Mouse (Mus musculus) embryo, embryonic 10.5 days (tissue): Measurements from ENCODE around the gene Mlst8.
A peak's percentile ranks its signal among the peaks of the same experiment; 100 is the strongest.

Experiments used
- DNase-seq: peaks from one replicate; pipeline ENCODE4 v3.0.0-alpha.2; 2015; ENCODE audit warnings: low spot score

Gene Mlst8

DNA sequence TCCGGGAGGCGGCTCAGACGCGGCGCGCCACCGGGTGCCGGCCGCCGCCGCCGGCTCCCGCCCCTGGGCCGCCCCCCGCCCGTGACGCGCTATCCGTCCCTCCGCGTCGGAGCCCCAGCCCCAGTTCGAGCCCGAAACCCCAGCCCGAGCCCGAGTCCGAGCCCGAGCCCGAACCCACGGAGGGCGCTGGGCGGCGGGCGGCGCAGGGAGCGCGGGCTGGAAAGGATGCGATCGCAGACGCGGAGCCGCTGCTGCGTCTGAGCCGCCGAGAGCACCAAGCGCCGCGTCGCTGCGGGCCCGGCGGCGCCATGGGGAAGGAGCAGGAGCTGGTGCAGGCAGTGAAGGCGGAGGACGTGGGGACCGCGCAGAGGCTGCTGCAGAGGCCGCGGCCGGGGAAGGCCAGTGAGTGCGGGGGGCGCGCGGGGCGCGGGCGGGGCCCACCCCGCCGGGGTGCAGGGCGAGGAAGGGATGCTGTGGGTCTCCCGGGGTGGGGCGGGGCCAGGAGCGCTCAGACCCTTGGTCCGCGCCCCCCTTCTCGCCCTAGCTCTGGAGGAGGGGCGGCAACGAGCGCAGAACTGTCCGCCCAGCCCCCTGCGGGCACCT lies 9.9 kb upstream of the Mlst8 start:
- DNase-seq = peak; percentile 58

DNA sequence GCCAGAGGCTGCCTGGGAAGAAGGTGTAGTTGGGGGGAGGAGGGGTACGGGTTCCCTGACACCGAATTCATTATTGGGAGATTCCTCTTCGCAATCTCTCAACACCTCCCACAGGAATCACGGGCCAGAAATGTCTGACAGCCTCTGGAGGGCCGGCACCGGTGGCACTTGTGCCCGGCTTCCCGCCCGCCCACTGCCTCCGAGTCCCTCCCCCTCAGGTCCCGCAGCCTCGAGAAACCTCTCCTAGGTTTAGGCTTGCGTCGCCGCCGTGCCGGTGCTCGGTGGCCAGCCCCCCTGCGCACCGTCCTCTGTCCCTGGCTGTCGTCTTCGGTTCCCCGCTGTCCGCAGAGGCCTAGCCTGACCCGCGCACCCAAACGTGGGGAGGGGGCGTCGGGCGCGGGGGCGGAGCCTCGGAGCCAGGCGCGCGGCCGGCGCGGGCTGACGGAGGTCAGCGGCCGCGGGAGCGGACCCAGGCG lies 9.3 kb upstream of the Mlst8 start, which contains the start of gene Caskin1:
TSS of gene Caskin1 (plus strand) at position 416 of the 476 bp plus-strand sequence.
- peak; percentile 57 for DNase-seq

DNA sequence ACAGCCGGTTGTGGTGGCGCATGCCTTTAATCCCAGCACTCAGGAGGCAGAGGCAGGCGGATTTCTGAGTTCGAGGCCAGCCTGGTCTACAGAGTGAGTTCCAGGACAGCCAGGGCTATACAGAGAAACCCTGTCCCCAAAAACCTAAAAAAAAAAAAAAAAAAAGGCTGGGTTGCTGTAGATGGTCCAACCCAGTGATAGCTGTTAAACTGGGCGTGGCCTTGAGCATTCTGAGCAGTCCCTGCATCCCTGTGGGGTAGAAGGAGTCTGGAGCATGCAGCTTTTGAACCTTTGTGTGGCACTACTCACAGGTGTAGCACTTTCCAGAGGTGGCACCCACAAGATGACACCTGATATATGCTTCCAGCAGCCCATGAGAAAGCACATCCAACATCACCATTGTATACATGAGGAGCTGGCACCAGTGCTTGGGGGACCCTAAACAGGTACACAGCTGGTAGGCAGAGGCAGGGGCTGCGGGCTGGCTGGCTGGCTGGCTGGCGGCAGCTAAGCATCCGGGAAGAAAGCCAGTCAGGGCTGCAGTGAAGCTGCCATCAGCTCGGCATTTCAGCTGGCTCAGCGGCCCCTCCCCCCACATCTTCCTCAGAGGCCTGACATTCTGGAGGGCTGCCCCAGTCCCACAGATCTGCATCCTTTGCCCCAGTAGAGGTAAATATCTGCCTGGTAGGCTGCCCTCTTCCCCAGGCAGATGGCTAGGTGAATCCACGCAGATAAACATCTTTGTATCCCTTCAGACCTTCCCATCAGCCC lies 6.4 kb upstream of the Mlst8 start:
- DNase-seq = no peak

DNA sequence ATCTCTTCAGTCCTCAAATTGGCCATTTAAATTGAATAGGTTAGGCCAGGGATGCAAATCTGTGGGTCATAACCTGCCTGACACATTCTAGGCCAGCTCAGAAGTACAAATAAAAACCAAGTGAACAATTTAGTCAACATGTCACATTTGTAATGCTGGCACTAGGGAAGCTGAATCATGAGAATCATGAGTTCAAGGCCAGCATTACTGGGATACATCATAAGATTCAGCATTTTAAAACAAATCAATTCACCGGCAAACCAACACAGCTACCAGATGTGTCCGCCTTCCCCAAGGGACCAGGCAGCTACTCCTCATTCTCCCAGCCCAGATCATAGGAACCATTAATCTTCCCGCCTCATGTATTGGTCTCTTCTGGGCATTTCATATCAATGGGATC lies 4.6 kb upstream of the Mlst8 start:
- DNase-seq = no peak

DNA sequence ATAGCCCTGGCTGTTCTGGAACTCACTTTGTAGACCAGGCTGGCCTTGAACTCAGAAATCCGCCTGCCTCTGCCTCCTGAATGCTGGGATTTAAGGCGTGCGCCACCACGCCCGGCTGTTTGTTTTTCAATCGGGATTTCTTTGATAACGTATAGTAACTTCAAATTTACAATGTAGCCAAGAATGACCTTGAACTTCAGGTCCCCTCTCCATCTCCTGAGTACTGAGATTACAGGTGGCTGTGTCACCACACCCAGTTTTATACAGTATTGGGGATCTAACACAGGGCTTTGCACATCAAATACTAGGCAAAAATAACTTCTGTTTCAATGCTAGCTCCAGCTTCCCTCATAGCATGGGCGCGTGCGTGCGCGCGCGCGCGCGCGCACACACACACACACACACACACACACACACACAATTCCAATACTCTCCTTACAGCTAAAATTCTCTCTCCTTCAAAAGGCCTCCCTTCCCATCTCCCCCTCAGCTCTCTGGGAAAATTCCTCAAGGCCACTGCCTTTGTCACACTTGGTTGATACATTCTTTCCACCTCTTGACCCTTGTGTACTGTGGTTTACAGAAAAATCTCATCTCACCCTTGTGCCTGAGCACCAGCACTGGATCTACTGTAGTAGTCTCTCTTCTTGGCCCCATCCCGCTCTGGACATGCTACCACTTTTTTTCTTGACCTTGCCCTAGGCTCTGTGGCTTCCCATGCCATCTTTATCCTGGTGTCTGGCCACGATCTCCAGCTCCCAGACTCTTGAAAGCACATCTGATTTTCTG lies 2.3 kb upstream of the Mlst8 start:
- no peak for DNase-seq

DNA sequence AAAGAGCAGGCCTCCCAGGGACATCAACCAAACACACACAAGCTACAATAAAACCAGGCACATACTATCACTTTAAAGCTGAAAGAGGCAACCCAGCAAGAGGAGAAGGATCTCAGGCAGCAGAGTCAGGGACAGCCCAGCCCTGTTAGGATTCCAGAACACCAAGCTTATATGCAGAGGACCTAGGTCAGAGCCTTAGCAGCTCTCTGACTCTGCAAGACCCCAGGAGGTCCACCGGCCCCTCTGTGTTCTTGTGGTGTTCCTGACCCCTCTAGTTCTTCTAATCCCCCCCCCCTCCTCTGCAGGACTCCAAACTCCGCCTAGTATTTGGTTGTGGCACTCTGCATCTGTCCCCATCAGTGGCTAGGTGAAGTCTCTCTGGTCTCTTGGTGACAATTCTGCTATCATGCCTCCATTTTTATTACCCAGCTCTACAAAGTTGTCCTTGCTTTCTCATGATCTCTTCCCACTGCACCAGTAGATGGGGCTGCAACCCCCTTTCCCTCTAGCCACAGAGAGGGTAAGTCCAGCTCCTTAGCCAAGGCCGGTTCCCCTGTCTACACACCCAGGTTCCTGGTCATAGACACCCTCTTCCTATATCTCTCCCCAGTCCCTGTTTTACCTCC lies 1.4 kb upstream of the Mlst8 start:
- DNase-seq = no peak

DNA sequence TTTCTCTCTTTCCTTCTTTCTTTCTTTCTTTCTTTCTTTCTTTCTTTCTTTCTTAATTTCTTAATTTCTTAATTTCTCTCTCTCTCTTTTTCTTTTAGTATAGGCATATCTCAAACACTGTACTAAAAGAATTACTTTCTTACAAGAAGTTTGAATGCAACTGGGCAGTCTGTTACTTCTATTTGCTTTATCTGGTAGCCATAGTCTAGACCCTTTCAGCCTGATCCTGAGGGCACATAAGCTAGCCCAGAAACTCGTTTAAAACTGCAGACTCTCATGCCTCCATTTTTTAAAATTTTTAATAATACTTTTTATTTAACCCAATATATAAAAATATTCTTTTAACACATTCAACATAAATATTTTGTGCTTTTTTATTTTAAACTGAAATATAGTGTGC lies 553 bp upstream of the Mlst8 start:
- DNase-seq = no peak

DNA sequence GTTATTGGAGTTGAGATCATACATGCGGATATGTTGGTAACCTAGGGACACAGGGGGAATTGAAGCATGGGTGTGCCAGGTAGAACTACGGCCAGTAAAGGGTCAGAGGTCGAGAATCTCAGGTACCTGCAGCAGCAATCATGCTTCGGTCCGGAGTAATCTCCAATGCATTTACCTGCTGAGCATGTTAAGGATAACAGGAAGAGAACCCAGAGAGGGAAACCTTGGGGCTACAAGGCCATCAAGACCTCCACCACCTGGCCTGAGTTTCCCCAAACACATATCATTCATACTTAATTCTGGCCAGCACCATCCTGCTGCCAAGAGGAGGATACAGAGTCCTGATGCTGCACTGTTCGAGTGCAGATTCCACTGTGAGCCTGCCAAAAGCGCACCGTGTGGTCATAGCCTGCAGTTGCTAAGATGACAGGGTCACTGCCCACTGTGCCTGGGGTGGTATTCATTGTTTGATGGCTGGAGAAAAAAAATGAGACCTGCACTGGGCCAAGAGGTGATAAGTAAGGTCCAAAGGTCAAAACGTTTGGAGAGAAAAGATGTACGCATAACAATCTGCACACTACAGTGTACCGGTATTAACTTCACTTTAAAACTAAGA lies 785 bp downstream of the Mlst8 start:
- no peak for DNase-seq

DNA sequence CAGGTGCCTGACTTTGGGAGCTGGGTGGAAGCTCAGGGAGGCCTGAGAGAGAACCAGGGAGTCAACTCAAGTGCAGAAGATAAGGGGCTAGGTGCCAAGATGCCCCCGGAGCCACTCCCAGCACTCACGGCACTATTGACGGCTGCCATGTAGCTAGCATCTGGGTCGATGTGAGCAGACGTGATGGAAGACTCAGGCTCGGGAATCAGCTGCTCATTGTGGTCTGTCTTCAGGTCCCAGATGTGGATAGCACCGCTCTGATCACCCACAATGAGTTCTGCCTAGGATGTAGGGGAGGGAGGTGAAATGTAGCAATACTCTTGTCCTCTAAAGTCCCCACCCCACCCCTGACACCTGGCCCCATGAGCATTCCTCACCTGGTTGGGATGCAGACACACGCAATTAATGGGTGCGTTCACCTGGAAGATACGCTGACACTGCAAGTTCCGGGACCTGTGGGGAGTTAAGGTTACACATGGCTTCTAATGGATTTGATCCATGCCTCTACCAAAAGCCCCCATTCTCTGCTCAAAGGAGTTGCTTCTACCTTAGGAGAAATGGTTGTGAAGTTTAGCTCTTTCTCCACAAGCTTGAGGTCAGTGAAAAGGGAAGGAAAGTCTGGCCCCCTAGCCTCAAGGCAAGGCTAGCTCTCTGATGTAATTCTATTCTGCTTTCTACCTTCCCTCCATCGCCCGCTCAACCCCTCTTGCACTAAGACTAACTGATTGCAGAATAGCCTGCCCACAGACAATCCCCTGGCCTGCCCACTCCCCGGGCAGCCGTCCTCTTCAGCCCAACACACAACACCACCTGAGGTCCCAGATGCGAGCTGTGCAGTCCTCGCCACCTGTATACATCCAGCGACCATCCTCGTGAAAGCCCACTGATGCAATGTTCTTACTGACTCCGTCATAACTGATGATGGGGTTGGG lies 1.6 kb downstream of the Mlst8 start:
- DNase-seq = no peak

DNA sequence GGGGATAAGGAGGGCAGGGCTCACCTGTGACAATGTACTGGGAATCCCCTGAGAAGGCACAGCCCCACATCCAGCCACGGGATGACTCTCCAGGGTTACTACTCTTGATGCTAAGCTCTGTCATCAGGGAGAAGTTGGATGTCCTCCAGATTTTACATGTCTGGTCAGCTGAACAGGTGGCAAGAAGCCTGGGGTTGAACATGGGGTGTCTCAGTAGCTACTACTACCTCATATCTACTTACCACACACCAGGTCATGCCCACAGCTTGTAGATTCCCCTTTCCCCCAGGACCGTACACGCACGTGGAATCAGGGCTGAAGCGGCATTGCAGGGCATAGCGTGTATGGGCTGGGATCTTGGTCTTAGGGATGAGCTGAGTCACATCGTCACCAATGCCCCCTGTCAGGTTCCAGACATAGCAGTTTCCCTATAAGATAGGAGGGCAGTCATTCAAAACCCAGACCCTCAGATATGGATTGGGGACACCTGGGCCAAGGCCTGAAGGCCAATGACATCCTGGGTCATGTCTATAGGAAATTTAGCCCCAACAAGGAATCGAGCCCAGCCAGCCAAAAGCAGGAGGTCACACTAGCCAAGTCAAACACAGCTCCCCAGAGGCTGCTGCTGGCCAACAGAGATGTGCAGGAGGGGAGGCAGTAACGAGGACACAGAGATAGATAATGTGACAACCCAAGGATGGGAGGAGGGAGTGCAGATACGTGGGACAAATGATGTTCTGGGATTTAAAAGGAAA lies 2.7 kb downstream of the Mlst8 start:
- DNase-seq = no peak

DNA sequence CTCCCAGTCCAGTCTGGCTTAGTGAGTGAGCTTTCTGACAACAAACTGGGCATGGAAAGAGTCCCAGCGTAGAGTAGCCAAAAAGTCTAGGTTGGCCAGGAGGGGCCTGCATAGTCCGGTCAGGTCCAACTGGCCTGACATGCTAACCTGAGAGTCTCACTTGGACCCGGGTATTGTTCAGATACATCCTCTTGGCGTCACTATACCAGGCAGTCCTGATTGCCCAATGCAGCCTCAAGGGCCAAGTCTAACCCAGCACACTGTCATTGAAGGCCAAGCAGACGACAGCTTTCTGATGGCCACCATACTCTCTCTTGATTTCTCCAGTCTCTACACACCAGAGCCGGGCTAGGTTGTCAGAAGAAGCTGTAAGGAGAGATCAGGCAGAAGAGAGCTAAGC lies 3.3 kb downstream of the Mlst8 start:
- no peak for DNase-seq

DNA sequence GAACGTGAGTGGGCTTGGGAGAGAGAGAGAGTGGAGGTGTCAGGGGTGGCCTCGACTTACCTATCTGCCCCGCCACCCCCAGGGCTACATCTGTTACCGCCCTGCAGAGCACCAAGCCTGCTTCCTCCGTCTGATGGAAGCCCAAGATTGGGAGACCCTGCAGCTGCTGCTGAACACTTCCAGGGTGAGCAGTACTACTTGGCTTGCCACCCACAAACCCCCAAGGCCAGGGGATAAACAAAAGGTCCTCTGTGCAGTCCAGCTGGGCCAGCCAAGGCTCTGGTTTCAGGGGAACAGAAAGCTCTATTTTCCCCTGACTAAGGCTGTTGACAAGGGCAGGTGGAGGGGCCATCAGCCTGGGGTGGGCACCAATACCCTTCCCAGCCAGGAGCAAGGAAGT lies 4.3 kb downstream of the Mlst8 start:
- no peak for DNase-seq

DNA sequence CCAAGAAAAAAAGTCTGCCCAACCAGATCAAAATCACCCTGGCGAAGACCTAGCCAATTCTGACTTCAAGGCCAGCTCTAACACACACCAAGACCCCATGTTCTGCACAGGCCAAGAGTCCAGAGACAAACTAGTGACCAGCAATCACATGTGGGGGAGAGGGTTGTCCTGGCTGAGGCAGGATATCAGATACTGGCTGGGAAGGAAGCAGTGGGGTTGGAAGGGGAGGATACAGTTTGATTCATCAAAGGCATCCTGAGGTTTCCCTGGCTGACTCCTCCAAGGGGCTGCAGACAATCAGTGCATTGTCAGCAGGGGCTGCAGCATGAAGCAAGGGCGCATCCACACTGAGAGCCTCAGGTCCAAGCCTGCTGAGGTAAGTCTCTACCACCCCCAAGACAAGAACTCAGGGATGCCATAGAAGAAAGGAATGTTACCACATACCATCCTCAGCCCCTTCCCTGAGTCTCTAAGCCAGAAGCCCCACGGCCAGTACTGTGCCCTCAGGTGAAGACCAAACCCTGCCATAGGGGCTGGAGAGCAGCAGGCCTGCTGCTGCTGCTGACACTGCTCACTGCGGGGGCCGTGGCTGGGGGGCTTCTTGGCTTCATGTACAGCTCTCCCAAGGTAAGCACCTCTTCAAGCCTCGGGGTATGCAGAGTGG lies 5.1 kb downstream of the Mlst8 start, which contains the start of gene Bricd5:
TSS of gene Bricd5 (plus strand) at position 273 of the 664 bp plus-strand sequence.
- DNase-seq = no peak

DNA sequence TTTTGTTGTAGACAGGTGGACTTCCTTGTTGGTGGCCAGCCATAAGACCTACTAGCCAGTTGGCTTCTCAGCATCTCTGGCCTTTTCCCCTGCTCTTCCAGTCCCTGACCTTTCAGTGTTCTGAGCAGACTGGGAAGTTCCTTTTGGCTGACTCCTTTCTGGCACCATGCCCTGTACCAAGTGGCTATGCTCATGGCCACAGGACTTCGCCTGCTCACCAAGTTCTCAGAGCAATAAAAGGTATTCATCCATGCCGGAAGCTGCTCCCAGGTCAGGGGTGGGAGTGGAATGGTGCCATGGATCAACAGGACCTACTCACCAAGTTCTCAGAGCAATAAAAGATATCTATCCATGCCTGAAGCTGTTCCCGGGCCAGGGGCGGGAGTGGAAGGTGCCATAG lies 6.4 kb downstream of the Mlst8 start:
- no peak for DNase-seq

DNA sequence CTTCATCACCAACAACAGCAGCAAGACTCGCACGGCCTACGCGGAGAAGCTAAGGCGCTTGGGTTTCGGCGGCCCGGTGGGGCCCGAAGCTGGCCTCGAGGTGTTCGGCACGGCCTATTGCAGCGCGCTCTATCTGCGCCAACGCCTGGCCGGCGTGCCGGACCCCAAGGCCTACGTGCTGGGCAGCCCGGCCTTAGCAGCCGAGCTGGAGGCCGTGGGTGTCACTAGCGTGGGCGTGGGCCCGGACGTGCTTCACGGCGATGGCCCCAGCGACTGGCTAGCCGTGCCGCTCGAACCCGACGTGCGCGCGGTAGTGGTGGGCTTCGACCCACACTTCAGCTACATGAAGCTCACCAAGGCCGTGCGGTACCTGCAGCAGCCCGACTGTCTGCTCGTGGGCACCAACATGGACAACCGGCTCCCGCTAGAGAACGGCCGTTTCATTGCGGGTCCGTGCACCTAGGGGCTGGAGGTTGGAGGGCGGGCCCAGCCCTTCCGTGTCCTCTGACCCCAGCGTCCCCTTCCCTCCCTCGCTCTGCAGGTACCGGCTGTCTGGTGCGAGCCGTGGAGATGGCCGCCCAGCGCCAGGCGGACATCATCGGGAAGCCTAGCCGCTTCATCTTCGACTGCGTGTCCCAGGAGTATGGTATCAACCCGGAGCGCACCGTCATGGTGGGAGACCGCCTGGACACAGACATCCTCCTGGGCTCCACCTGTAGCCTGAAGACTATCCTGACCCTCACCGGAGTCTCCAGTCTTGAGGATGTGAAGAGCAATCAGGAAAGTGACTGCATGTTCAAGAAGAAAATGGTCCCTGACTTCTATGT lies 8.0 kb downstream of the Mlst8 start:
- DNase-seq = peak; percentile 34

DNA sequence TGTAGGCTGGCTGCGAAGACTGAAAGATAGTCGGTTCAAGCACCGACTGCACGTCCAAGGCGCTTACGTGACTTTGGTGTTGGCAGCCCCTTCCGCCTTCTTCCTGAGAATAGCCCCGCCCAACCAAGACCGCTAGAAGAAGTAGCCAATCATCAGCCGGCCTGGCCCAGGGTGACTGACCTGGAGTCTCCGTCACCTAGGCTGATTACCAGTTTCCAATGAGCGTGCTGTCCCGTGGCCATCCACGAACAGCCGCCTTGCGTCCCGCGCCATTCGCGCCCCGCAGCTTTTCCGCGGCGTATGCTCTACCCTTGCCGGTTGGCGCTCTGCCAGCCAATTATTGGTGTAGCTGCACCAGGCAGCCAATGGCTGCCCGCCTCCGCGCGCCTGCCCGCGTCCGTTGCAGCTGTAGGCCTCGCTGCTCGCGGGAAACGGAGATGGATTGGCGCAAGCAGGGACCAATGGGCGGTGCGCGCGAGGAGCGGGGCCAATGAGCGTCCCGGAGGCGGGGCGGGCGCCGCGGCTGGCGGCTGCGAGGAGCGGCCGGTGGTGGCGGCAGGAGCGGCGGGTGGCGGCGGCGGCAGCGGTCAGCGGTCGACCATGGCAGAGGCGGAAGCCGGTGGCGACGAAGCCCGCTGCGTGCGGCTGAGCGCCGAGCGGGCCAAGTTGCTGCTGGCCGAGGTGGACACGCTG lies 8.8 kb downstream of the Mlst8 start, which contains the start of the genes E4f1 and Pgp:
TSS of gene E4f1 (minus strand) at position 404 of the 693 bp plus-strand sequence.
TSS of gene Pgp (plus strand) at position 483 of the 693 bp plus-strand sequence.
- DNase-seq = peak; percentile 97

DNA sequence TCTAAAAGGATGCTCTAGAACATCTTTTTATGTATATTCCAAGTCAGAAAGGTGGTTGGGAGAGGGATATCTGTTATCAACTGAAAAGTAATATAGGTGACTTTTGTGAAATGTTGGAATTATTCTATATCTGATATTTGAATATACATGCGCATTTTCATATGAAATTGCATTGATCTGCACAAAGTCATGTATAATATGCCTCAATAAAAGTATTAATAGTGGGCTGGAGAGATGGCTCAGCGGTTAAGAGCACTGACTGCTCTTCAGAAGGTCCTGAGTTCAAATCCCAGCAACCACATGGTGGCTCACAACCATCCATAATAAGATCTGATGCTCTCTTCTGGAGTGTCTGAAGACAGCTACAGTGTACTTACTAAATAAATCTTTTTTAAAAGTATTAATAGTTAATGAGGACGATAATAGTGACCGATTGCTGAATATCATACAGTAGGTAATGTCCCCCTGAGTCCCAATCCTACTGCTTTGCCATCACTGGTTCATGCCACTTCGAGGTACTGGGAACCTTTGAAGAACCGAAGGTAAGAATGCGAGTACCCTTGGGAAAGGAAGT lies 9.5 kb downstream of the Mlst8 start:
- DNase-seq = no peak
